In the genomic region with DNA sequence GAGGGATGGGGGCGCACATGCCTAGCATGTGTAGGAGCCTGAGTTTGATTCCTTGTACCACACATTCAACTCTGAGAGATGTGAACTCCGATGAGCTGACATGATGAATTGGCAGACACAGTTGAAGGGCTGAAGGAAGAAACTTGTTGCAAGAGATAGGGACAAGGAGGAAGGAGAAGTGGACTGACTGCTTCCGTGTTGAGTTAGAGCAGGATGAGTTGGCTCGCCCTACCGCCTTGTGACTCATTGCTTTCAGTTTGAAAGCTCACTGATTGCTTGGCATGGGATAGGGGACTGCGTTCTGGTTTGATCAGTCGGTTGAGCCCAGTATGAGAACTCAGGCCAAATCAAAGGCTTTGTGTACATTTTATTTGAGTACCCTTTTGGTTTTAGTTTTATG, we compare ENCODE assay signal across 18 mouse cellular contexts. TPM values are rescaled to one million over a fixed set of nuclear protein-coding genes. Genes with fewer than 3 reads are reported as not detected.
DNase-seq lines count a peak whose midpoint lies in the region; ATAC-seq and TF ChIP-seq lines count a peak whose summit lies in the region.
"Had no signal": no experiment of that assay in that cellular context is flagged by ENCODE, and none has a peak within 500 bp of the region (broad histone marks: within the 10 kb centered on the region; RNA-seq: fewer than 3 reads in every experiment).

No protein-coding gene starts in this region.

- peaks cover 23% of the 10 kb centered on the region for H3K79me2 ChIP-seq in liver, adult 2 months (ENCODE audit: control insufficient read depth, insufficient read depth, low read length)

- no peak overlapping the region for H3K4me3 ChIP-seq in liver, adult 2 months (ENCODE audit: insufficient read depth, low read depth, low read length)
- no peak overlapping the region for H3K4me3 ChIP-seq in stomach, postnatal 0 days (ENCODE audit: low read depth, low read length)
- H3K4me3 ChIP-seq: forebrain, embryonic 15.5 days; hindbrain, embryonic 12.5 days; intestine, embryonic 15.5 days; kidney, embryonic 15.5 days; limb, embryonic 15.5 days; lung, embryonic 15.5 days; myocyte had no signal

- H3K9ac ChIP-seq in liver, adult 2 months (ENCODE audit: low read depth, low read length), result no peak overlapping the region
- H3K9ac ChIP-seq in stomach, postnatal 0 days (ENCODE audit: low read length), result no peak overlapping the region
- H3K9ac ChIP-seq: forebrain, embryonic 15.5 days; hindbrain, embryonic 12.5 days; intestine, embryonic 15.5 days; kidney, embryonic 15.5 days; limb, embryonic 15.5 days; lung, embryonic 15.5 days had no signal

- peak; percentile 38 for DNase-seq in liver, adult 2 months (ENCODE audit: extremely low read depth, low read depth, low spot score)
- DNase-seq in liver (no peak), NIH3T3 (ENCODE audit: low read depth) (peak; percentile 52)
- peak; percentile 43 for DNase-seq in stomach, postnatal 0 days (ENCODE audit: low spot score)
- no peak for DNase-seq in right cerebral cortex, adult 18-20 months
- DNase-seq in layer of hippocampus, adult 9-11 months, result no peak
- DNase-seq: cerebellum, adult 9-10 months; gastrocnemius, postnatal 10 days had no signal

- peak; percentile 85 to 87 for ATAC-seq in hematopoietic stem cell, adult 5-6 weeks (replicated peaks in 1 of 2; ENCODE audit: insufficient read depth in 1 of 2, low FRiP score in 2 of 2, low TSS enrichment in 1 of 2, low read depth in 1 of 2, poor library complexity in 2 of 2, severe bottlenecking in 2 of 2)
- peak; percentile 71 for ATAC-seq in stomach, postnatal 0 days (ENCODE audit: low FRiP score, low TSS enrichment)
- ATAC-seq: forebrain, embryonic 15.5 days; intestine, embryonic 15.5 days; Patski had no signal

- TF ChIP-seq POLR2A in liver, adult 2 months (IDR thresholded peaks at IDR 0.05; ENCODE audit: extremely low read depth, insufficient read depth, low read length), result no peak

- no peaks in the 10 kb centered on the region for H3K4me1 ChIP-seq in liver, adult 2 months (ENCODE audit: control insufficient read depth, insufficient read depth, low read length)
- no peaks in the 10 kb centered on the region for H3K4me1 ChIP-seq in stomach, postnatal 0 days (replicated peaks; ENCODE audit: control insufficient read depth, insufficient read depth)
- H3K4me1 ChIP-seq: forebrain, embryonic 15.5 days; hindbrain, embryonic 12.5 days; intestine, embryonic 15.5 days; kidney, embryonic 15.5 days; limb, embryonic 15.5 days; lung, embryonic 15.5 days had no signal

- peaks cover 3% of the 10 kb centered on the region; the same call in 1 of the 2 replicates for H3K36me3 ChIP-seq in liver, adult 2 months (ENCODE audit: control insufficient read depth, insufficient read depth, low read length)
- H3K36me3 ChIP-seq in stomach, postnatal 0 days (ENCODE audit: control insufficient read depth, insufficient read depth, low read length), result no peaks in the 10 kb centered on the region
- H3K36me3 ChIP-seq: forebrain, embryonic 15.5 days; hindbrain, embryonic 12.5 days; intestine, embryonic 15.5 days; kidney, embryonic 15.5 days; limb, embryonic 15.5 days; lung, embryonic 15.5 days had no signal

- H3K9me3 ChIP-seq in stomach, postnatal 0 days (ENCODE audit: control insufficient read depth, low read length), result no peaks in the 10 kb centered on the region
- H3K9me3 ChIP-seq: forebrain, embryonic 15.5 days; hindbrain, embryonic 12.5 days; intestine, embryonic 15.5 days; kidney, embryonic 15.5 days; limb, embryonic 15.5 days; lung, embryonic 15.5 days had no signal

- no peak overlapping the region for H3K4me2 ChIP-seq in stomach, postnatal 0 days (replicated peaks; ENCODE audit: low read depth)
- H3K4me2 ChIP-seq: forebrain, embryonic 15.5 days; hindbrain, embryonic 12.5 days; intestine, embryonic 15.5 days; kidney, embryonic 15.5 days; limb, embryonic 15.5 days; lung, embryonic 15.5 days; midbrain, embryonic 11.5 days had no signal

- no peak for TF ChIP-seq CTCF in liver, adult 2 months (IDR thresholded peaks at IDR 0.05; ENCODE audit: low read depth, low read length)
- TF ChIP-seq CTCF in stomach, postnatal 0 days (IDR thresholded peaks at IDR 0.05; ENCODE audit: low read depth), result no peak

- no peak overlapping the region for H3K27ac ChIP-seq in liver, adult 2 months (replicated peaks; ENCODE audit: insufficient read depth, low read depth, low read length)
- no peak overlapping the region for H3K27ac ChIP-seq in stomach, postnatal 0 days (replicated peaks)
- H3K27ac ChIP-seq: forebrain, embryonic 15.5 days; hindbrain, embryonic 12.5 days; intestine, embryonic 15.5 days; kidney, embryonic 15.5 days; limb, embryonic 15.5 days; lung, embryonic 15.5 days had no signal

- TF ChIP-seq EP300 in stomach, postnatal 0 days (optimal IDR thresholded peaks at IDR 0.05), result no peak

- H3K27me3 ChIP-seq in liver, adult 2 months (ENCODE audit: control insufficient read depth, insufficient read depth, low read length), result no peaks in the 10 kb centered on the region
- no peaks in the 10 kb centered on the region for H3K27me3 ChIP-seq in stomach, postnatal 0 days (ENCODE audit: control insufficient read depth, insufficient read depth, low read length)
- H3K27me3 ChIP-seq: forebrain, embryonic 15.5 days; hindbrain, embryonic 12.5 days; intestine, embryonic 15.5 days; kidney, embryonic 15.5 days; limb, embryonic 15.5 days; lung, embryonic 15.5 days; Patski had no signal

- WGBS in liver, adult 2 months, result 66% methylated on average over 7 of the region's 7 CpGs
- 71% methylated on average over 7 of the region's 7 CpGs for WGBS in stomach, postnatal 0 days

RNA-seq across cellular contexts. Expression of gene Snx10, which starts 34.6 kb away (rescaled TPM):
- total RNA-seq in liver, adult 2 months (2014; rRNA removed), result 22.0 and 33.7 TPM in 2 replicates
- polyA plus RNA-seq in liver, adult 2 months (2012; rRNA removed), result 3.7 and 4.2 TPM in 2 replicates
- 129 and 131 TPM in 2 replicates for total RNA-seq in hematopoietic stem cell, adult 5-6 weeks (2017)
- 16.9 and 17.4 TPM in 2 replicates for polyA plus RNA-seq in stomach, postnatal 0 days (2015; fragmentation: Nextera tagmentation; extraction: Ambion mirVana)

Comparison
In these comparisons a context has a peak if more than half of its experiments do, and no peak if none do; other contexts are left out.
1. DNase-seq: peak in liver, adult 2 months (single experiment), NIH3T3 (single experiment) and stomach, postnatal 0 days (single experiment); none in liver (single experiment), right cerebral cortex, adult 18-20 months (single experiment) and layer of hippocampus, adult 9-11 months (single experiment).